Mouse (Mus musculus) stomach, embryonic 15.5 days (tissue): ENCODE results near the gene Uck2. TPM values are rescaled to one million over a fixed set of nuclear protein-coding genes. Genes with fewer than 3 reads are reported as not detected.

Experiments used
- ATAC-seq: fragments of 200-750 bp; cut with Nextera tagmentation; 2 replicates; pipeline ENCODE4 v1.8.0; 2017; ENCODE audit warnings: low read depth, moderate number of reproducible peaks, moderate TSS enrichment; ENCODE audit not compliant: insufficient read depth, low FRiP score
- H3K27ac ChIP-seq: fragments of 300-500 bp; sonication (generic); 2 replicates; pipeline ENCODE4 v1.5.1; 2015; ENCODE audit warnings: mild to moderate bottlenecking, inconsistent platforms
- H3K27me3 ChIP-seq: fragments of 300-500 bp; sonication (generic); replicated peaks from 2 replicates; pipeline ENCODE4 v1.6.1; 2015; ENCODE audit warnings: inconsistent platforms
- H3K36me3 ChIP-seq: fragments of 300-500 bp; sonication (generic); 2 replicates; pipeline ENCODE4 v1.6.1; 2015; ENCODE audit warnings: inconsistent platforms
- H3K4me1 ChIP-seq: fragments of 300-500 bp; sonication (generic); 2 replicates; pipeline ENCODE4 v1.6.1; 2015; ENCODE audit warnings: inconsistent platforms
- H3K4me2 ChIP-seq: fragments of 300-500 bp; sonication (generic); 2 replicates; pipeline ENCODE4 v1.6.1; 2015; ENCODE audit warnings: mild to moderate bottlenecking, inconsistent platforms
- H3K4me3 ChIP-seq: fragments of 300-500 bp; sonication (generic); replicated peaks from 2 replicates; pipeline ENCODE4 v1.5.1; 2015; ENCODE audit warnings: inconsistent platforms
- H3K9ac ChIP-seq: fragments of 300-500 bp; sonication (generic); 2 replicates; pipeline ENCODE4 v1.6.1; 2015; ENCODE audit warnings: inconsistent platforms
- H3K9me3 ChIP-seq: fragments of 300-500 bp; sonication (generic); 2 replicates; pipeline ENCODE4 v1.6.1; 2016; ENCODE audit warnings: inconsistent platforms
- WGBS: fragments of 180-500 bp; shearing (Covaris S2); methylation state at CpG from one replicate; pipeline ENCODE4 v1.1.7; 2015; 5-methylcytosine and 5-hydroxymethylcytosine counted together
- polyA plus RNA-seq: library from polyadenylated mRNA; unstranded; fragments of >200 nt; fragmentation: Nextera tagmentation; extraction: Ambion mirVana; gene quantifications from 2 replicates; pipeline ENCODE4 v1.2.1, GENCODE M21; 2015

Gene Uck2
- polyA plus RNA-seq, 1 experiment from 2014 or later, result 73.3 TPM

DNA sequence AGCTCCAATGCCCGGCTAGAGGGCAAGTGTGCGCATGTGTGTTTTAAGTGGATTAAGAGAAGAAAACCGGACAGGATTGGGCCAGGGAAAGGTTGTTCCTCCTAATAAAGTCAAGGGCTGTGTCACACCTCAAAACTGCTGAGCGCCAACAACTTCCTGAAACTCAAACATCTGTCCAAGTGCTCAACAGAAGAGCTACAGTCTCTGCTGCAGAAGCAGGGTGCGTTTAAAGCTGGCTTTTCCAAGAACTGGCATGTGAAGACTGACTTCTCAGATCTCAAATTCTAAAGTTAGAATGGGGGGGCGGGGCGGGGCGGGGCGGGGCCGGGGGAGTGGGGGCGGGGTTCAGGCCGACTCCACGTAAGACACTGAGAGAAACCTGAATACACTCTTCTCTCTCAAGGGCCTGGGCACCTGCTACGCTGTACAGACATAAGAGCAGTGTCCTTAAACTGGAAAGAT, 15.7 kb downstream of the Uck2 start:
- WGBS, result 24% methylated on average over 14 of the region's 14 CpGs
- peak overlapping the region; percentile 65 for H3K27ac ChIP-seq
- no peaks in the 10 kb centered on the region for H3K9me3 ChIP-seq
- H3K36me3 ChIP-seq, result no peaks in the 10 kb centered on the region
- peaks cover 52% of the 10 kb centered on the region for H3K4me1 ChIP-seq
- H3K9ac ChIP-seq, result no peak overlapping the region
- H3K4me2 ChIP-seq, result peak overlapping the region; percentile 56
- H3K4me3 ChIP-seq, result no peak overlapping the region
- no peak for ATAC-seq
- H3K27me3 ChIP-seq, result no peaks in the 10 kb centered on the region

- peak overlapping the region; percentile 65; the same call in 1 of the 2 replicates for H3K27ac ChIP-seq
- 83% methylated on average over 9 of the region's 9 CpGs for WGBS
- no peak overlapping the region for H3K4me3 ChIP-seq
- no peak overlapping the region for H3K9ac ChIP-seq
- H3K27me3 ChIP-seq, result no peaks in the 10 kb centered on the region
- peaks cover 44% of the 10 kb centered on the region for H3K4me1 ChIP-seq
- no peak overlapping the region for H3K4me2 ChIP-seq
- H3K9me3 ChIP-seq, result no peaks in the 10 kb centered on the region
- no peak for ATAC-seq
- H3K36me3 ChIP-seq, result no peaks in the 10 kb centered on the region
These were observed 16.6 kb downstream of the Uck2 start for GRCm38 (mm10) chr1:167268360-167269063.

GRCm38 (mm10) chr1:167266720-167267119, 18.4 kb downstream of the Uck2 start:
- 78% methylated on average over 3 of the region's 3 CpGs for WGBS
- H3K27ac ChIP-seq, result no peak overlapping the region

GRCm38 (mm10) chr1:167265366-167265765, 19.8 kb downstream of the Uck2 start:
- no peak for ATAC-seq
- no peaks in the 10 kb centered on the region for H3K9me3 ChIP-seq
- no peak overlapping the region for H3K4me2 ChIP-seq
- H3K27ac ChIP-seq, result no peak overlapping the region
- peaks cover 37% of the 10 kb centered on the region for H3K4me1 ChIP-seq
- no peak overlapping the region for H3K9ac ChIP-seq
- no peak overlapping the region for H3K4me3 ChIP-seq
- no peaks in the 10 kb centered on the region for H3K36me3 ChIP-seq
- 77% methylated on average over 4 of the region's 4 CpGs for WGBS
- no peaks in the 10 kb centered on the region for H3K27me3 ChIP-seq

More at GRCm38 (mm10) chr1:167266720-167267119, 18.4 kb downstream of the Uck2 start:
- no peak overlapping the region for H3K4me2 ChIP-seq
- H3K27me3 ChIP-seq, result no peaks in the 10 kb centered on the region
- no peaks in the 10 kb centered on the region for H3K9me3 ChIP-seq
- H3K4me3 ChIP-seq, result no peak overlapping the region
- no peaks in the 10 kb centered on the region for H3K36me3 ChIP-seq
- no peak for ATAC-seq
- H3K4me1 ChIP-seq, result peaks cover 48% of the 10 kb centered on the region
- H3K9ac ChIP-seq, result no peak overlapping the region

GRCm38 (mm10) chr1:167262489-167263041, 22.6 kb downstream of the Uck2 start:
- no peaks in the 10 kb centered on the region for H3K27me3 ChIP-seq

DNA sequence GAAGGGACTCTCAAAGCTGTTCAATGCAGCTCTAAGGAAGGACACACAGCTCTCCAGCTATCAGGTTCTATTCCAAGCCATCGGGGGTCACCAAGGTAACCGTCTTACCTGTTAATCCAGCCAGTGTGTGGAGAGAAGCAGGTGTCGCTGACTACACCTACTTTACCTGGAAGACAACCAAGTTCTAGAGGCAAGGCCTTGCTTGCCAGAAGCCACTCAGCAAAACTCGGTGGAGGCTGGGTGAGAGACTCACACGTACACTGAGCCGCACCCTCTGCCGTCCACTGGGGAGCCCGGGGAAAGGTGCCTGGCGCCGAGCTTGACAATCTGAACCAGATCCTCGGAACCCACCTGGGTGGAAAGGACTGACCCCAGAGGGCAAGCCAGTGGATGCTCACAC, 23.4 kb downstream of the Uck2 start:
- H3K4me1 ChIP-seq, result peaks cover 35% of the 10 kb centered on the region
- H3K36me3 ChIP-seq, result no peaks in the 10 kb centered on the region
- no peak overlapping the region for H3K4me3 ChIP-seq
- 0 out of 2 replicates have a peak, but pooled peaks have one; percentile 25 for ATAC-seq
- peak overlapping the region; percentile 17; the same call in 1 of the 2 replicates for H3K27ac ChIP-seq
- no peaks in the 10 kb centered on the region for H3K9me3 ChIP-seq
- H3K27me3 ChIP-seq, result no peaks in the 10 kb centered on the region
- 80% methylated on average over 11 of the region's 11 CpGs for WGBS
- H3K9ac ChIP-seq, result no peak overlapping the region
- no peak overlapping the region for H3K4me2 ChIP-seq

More at GRCm38 (mm10) chr1:167262489-167263041, 22.6 kb downstream of the Uck2 start:
- H3K36me3 ChIP-seq, result no peaks in the 10 kb centered on the region
- no peak for ATAC-seq
- no peak overlapping the region for H3K4me2 ChIP-seq
- H3K9ac ChIP-seq, result no peak overlapping the region
- peak overlapping the region; percentile 17; the same call in 1 of the 2 replicates for H3K27ac ChIP-seq
- H3K4me3 ChIP-seq, result no peak overlapping the region
- no peaks in the 10 kb centered on the region for H3K9me3 ChIP-seq
- WGBS, result 54% methylated on average over 10 of the region's 10 CpGs
- peaks cover 30% of the 10 kb centered on the region for H3K4me1 ChIP-seq

DNA sequence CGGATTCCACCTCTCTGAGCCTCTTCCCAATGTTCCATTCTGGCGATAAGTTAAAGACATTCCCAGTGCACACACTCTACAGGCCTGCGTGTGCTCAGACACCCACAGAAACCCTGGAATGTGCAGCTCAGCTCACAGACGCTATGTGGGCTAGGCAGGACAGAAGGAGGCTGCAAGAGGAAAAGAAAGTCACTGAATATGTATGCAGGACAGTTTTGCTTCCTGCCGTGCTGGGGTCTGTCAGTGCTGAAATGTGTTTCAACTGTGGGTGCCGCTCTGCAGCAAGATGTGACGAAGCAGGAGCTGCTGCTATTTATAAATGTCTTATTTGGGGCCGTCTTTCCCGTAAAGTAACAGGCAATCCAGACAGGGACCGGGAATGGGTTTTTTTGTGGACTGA, 25.4 kb downstream of the Uck2 start:
- Histone ChIP-seq H3K4me3 (no peak overlapping the region), H3K36me3 (no peaks in the 10 kb centered on the region), H3K27me3 (no peaks in the 10 kb centered on the region), H3K4me1 (peaks cover 33% of the 10 kb centered on the region), H3K27ac (peak overlapping the region; percentile 44), H3K9ac (no peak overlapping the region), H3K9me3 (no peaks in the 10 kb centered on the region), H3K4me2 (0 out of 2 replicates have a peak overlapping the region, but pooled peaks have one; percentile 19)
- ATAC-seq, result no peak
- WGBS, result 28% methylated on average over 10 of the region's 10 CpGs

DNA sequence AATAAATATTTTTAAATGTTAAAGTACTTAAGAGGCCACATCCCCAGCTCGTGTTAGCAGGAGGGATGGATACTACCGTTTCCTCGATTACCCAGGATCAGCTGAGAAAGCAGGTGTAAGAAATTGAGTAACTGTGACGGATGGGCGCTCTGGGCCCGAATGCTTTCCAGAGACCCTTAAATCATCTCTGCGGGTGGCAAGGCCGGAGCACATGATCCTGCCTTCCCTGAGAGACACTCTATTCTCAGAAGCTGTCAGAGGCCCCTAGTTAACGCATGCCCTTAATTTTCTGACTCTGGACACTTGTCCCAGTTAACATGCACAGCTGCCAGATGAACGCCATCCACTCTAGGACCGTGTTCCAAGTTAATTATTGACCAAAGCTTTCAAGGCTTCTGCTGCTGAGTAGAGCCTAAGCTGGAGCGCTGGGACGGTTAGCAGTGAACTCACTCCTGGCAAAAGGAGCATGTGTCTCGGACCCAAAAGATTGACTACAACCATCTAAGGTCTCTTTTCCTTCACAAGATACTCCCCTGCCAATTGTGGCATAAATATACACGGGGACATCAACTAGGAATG, 28.3 kb downstream of the Uck2 start:
- 56% methylated on average over 15 of the region's 15 CpGs for WGBS
- H3K9me3 ChIP-seq, result no peaks in the 10 kb centered on the region

GRCm38 (mm10) chr1:167253579-167253978, 31.5 kb downstream of the Uck2 start:
- no peak overlapping the region for H3K4me3 ChIP-seq
- no peaks in the 10 kb centered on the region for H3K36me3 ChIP-seq
- H3K4me2 ChIP-seq, result no peak overlapping the region
- H3K9me3 ChIP-seq, result no peaks in the 10 kb centered on the region
- no peak for ATAC-seq
- H3K27me3 ChIP-seq, result no peaks in the 10 kb centered on the region
- 90% methylated on average over 12 of the region's 12 CpGs for WGBS
- H3K27ac ChIP-seq, result no peak overlapping the region
- no peak overlapping the region for H3K9ac ChIP-seq
- peaks cover 16% of the 10 kb centered on the region for H3K4me1 ChIP-seq

More for the DNA sequence above, 28.3 kb downstream of the Uck2 start:
- Histone ChIP-seq H3K4me3 (no peak overlapping the region), H3K9ac (no peak overlapping the region), H3K27ac (no peak overlapping the region; the same call in 1 of the 2 replicates), H3K4me2 (no peak overlapping the region), H3K27me3 (no peaks in the 10 kb centered on the region), H3K36me3 (no peaks in the 10 kb centered on the region), H3K4me1 (peaks cover 22% of the 10 kb centered on the region)
- peak; percentile 44; the same call in 1 of the 2 replicates for ATAC-seq

- ATAC-seq, result no peak
- Histone ChIP-seq H3K36me3 (no peaks in the 10 kb centered on the region), H3K9me3 (no peaks in the 10 kb centered on the region), H3K4me2 (no peak overlapping the region), H3K27ac (no peak overlapping the region), H3K4me3 (no peak overlapping the region), H3K27me3 (no peaks in the 10 kb centered on the region), H3K9ac (no peak overlapping the region), H3K4me1 (peaks cover 28% of the 10 kb centered on the region)
- WGBS, result 79% methylated on average over 8 of the region's 8 CpGs
These were observed 35.2 kb downstream of the Uck2 start for GRCm38 (mm10) chr1:167249881-167250280.

GRCm38 (mm10) chr1:167249252-167249651, 35.9 kb downstream of the Uck2 start:
- 72% methylated on average over 19 of the region's 19 CpGs for WGBS
- ATAC-seq, result no peak
- peaks cover 28% of the 10 kb centered on the region for H3K4me1 ChIP-seq
- H3K27me3 ChIP-seq, result no peaks in the 10 kb centered on the region
- no peak overlapping the region for H3K9ac ChIP-seq
- no peak overlapping the region for H3K4me3 ChIP-seq
- H3K27ac ChIP-seq, result no peak overlapping the region
- H3K36me3 ChIP-seq, result no peaks in the 10 kb centered on the region
- no peaks in the 10 kb centered on the region for H3K9me3 ChIP-seq
- no peak overlapping the region for H3K4me2 ChIP-seq

GRCm38 (mm10) chr1:167247886-167248285, 37.2 kb downstream of the Uck2 start:
- WGBS, result 78% methylated on average over 9 of the region's 9 CpGs

More at GRCm38 (mm10) chr1:167247886-167248285, 37.2 kb downstream of the Uck2 start:
- no peak for ATAC-seq
- Histone ChIP-seq H3K36me3 (no peaks in the 10 kb centered on the region), H3K4me3 (no peak overlapping the region), H3K9ac (no peak overlapping the region), H3K27ac (peak overlapping the region; percentile 12; the same call in 1 of the 2 replicates), H3K27me3 (no peaks in the 10 kb centered on the region), H3K4me2 (no peak overlapping the region), H3K9me3 (no peaks in the 10 kb centered on the region), H3K4me1 (peaks cover 28% of the 10 kb centered on the region)
